Mouse (Mus musculus): ENCODE measurements at regions not wholly inside any gene's neighbourhood (a gene's known extent, or its start where the extent isn't known, plus 50 kb on each side); places are given as distances from the start of the nearest gene placed in this dataset.

GRCm38 (mm10) chr13:19482198-19482597, 86.6 kb upstream of the Stard3nl start:
- TF ChIP-seq USF1 (IDR thresholded peaks at IDR 0.05; ENCODE audit: low read depth, low read length) (0 out of 2 replicates have a peak, but pooled peaks have one; percentile 18), RCOR1 (IDR thresholded peaks at IDR 0.05; ENCODE audit: low read depth, low read length) (peak; percentile 80), EP300 (IDR thresholded peaks at IDR 0.05; ENCODE audit: low read depth in 1 of 2, low read length in 2 of 2) (peak; percentile 48 to 50; a peak in 3 of 4 replicates), ZMIZ1 (IDR thresholded peaks at IDR 0.05; ENCODE audit: low read depth, low read length) (no peak), GATA1 (IDR thresholded peaks at IDR 0.05; ENCODE audit: low read depth, low read length) (peak; percentile 51)
- peak; percentile 62 for DNase-seq (ENCODE audit: low read depth, low spot score)
- Histone ChIP-seq H3K9ac (ENCODE audit: control insufficient read depth, low read depth, low read length, poor library complexity, severe bottlenecking) (no peak overlapping the region), H3K4me1 (ENCODE audit: control insufficient read depth in 1 of 2, insufficient read depth in 2 of 2, low read length in 2 of 2) (no peaks in the 10 kb centered on the region), H3K9me3 (replicated peaks; ENCODE audit: insufficient read depth, low read length) (no peaks in the 10 kb centered on the region), H3K79me2 (ENCODE audit: control insufficient read depth, insufficient read depth, low read length, poor library complexity) (no peaks in the 10 kb centered on the region), H3K36me3 (ENCODE audit: control insufficient read depth in 1 of 2, insufficient read depth in 2 of 2, low read length in 2 of 2) (peaks cover 0 to 3% of the 10 kb centered on the region in 2 experiments; a peak in 2 of 4 replicates), H3K4me3 (ENCODE audit: control insufficient read depth in 1 of 2, insufficient read depth in 1 of 2, low read depth in 2 of 2, low read length in 2 of 2) (no peak overlapping the region), H3K27ac (ENCODE audit: control insufficient read depth, low read depth, low read length) (no peak overlapping the region), H3K27me3 (ENCODE audit: control insufficient read depth in 1 of 2, insufficient read depth in 2 of 2, low read length in 2 of 2) (peaks cover 0 to 3% of the 10 kb centered on the region in 2 experiments; a peak in 3 of 4 replicates)

- no peaks in the 10 kb centered on the region for H3K79me2 ChIP-seq (ENCODE audit: control insufficient read depth, insufficient read depth, low read length, poor library complexity)
- DNase-seq (ENCODE audit: low read depth, low spot score): no peak
- no peak overlapping the region for H3K4me3 ChIP-seq (ENCODE audit: control insufficient read depth in 1 of 2, insufficient read depth in 1 of 2, low read depth in 2 of 2, low read length in 2 of 2)
- H3K27ac ChIP-seq (ENCODE audit: control insufficient read depth, low read depth, low read length): no peak overlapping the region
- H3K9ac ChIP-seq (ENCODE audit: control insufficient read depth, low read depth, low read length, poor library complexity, severe bottlenecking): no peak overlapping the region
- H3K9me3 ChIP-seq (replicated peaks; ENCODE audit: insufficient read depth, low read length): no peaks in the 10 kb centered on the region
- peaks cover 3 to 5% of the 10 kb centered on the region in 2 experiments; a peak in 2 of 4 replicates for H3K27me3 ChIP-seq (ENCODE audit: control insufficient read depth in 1 of 2, insufficient read depth in 2 of 2, low read length in 2 of 2)
- H3K36me3 ChIP-seq (ENCODE audit: control insufficient read depth in 1 of 2, insufficient read depth in 2 of 2, low read length in 2 of 2): no peaks in the 10 kb centered on the region
- H3K4me1 ChIP-seq (ENCODE audit: control insufficient read depth in 1 of 2, insufficient read depth in 2 of 2, low read length in 2 of 2): no peaks in the 10 kb centered on the region
- TF ChIP-seq GABPA (IDR thresholded peaks at IDR 0.05; ENCODE audit: low read depth, low read length) (no peak), NRF1 (IDR thresholded peaks at IDR 0.05; ENCODE audit: insufficient read depth, low read depth, low read length, poor library complexity, severe bottlenecking) (no peak), USF2 (IDR thresholded peaks at IDR 0.05; ENCODE audit: borderline replicate concordance in 1 of 2, insufficient read depth in 1 of 2, low read depth in 1 of 2, low read length in 2 of 2) (no peak), USF1 (IDR thresholded peaks at IDR 0.05; ENCODE audit: low read depth, low read length) (no peak), ZMIZ1 (IDR thresholded peaks at IDR 0.05; ENCODE audit: low read depth, low read length) (no peak), ELF1 (IDR thresholded peaks at IDR 0.05; ENCODE audit: low read depth, low read length) (no peak), MYC (IDR thresholded peaks at IDR 0.05; ENCODE audit: low read depth, low read length) (no peak), SMC3 (IDR thresholded peaks at IDR 0.05; ENCODE audit: low read depth, low read length) (no peak), CTCF (IDR thresholded peaks at IDR 0.05 in 2 of 3, conservative IDR thresholded peaks at IDR 0.05 in 1 of 3; ENCODE audit: control insufficient read depth in 1 of 3, insufficient read depth in 1 of 3, low read depth in 2 of 3, low read length in 3 of 3, poor library complexity in 1 of 3, severe bottlenecking in 1 of 3) (no peak), SIN3A (IDR thresholded peaks at IDR 0.05; ENCODE audit: low read length) (no peak), KAT2A (conservative IDR thresholded peaks at IDR 0.05; ENCODE audit: low read depth, low read length) (no peak), MEF2A (IDR thresholded peaks at IDR 0.05; ENCODE audit: extremely low read depth, insufficient replicate concordance, low read depth, low read length, poor library complexity, severe bottlenecking) (no peak)
Observed at GRCm38 (mm10) chr13:19474041-19474440, 78.4 kb upstream of the Stard3nl start.
